Mouse (Mus musculus) neural tube, embryonic 15.5 days (tissue): ENCODE measurements around the gene Chchd3. TPM values are rescaled to one million over a fixed set of nuclear protein-coding genes. Genes with fewer than 3 reads are reported as not detected.

ENCODE experiments used
- ATAC-seq: fragments of 200-750 bp; cut with Nextera tagmentation; 2 replicates; pipeline ENCODE4 v1.8.0; 2017; ENCODE audit warnings: mild to moderate bottlenecking, moderate TSS enrichment, moderate library complexity; ENCODE audit not compliant: low FRiP score
- H3K27ac ChIP-seq: fragments of 300-500 bp; sonication (generic); replicated peaks from 2 replicates; pipeline ENCODE4 v1.5.1; 2015; ENCODE audit warnings: mild to moderate bottlenecking, inconsistent platforms
- H3K27me3 ChIP-seq: fragments of 300-500 bp; sonication (generic); replicated peaks from 2 replicates; pipeline ENCODE4 v1.6.1; 2015; ENCODE audit warnings: inconsistent platforms
- H3K36me3 ChIP-seq: fragments of 300-500 bp; sonication (generic); 2 replicates; pipeline ENCODE4 v1.6.1; 2015; ENCODE audit warnings: inconsistent platforms
- H3K4me1 ChIP-seq: fragments of 300-500 bp; sonication (generic); 2 replicates; pipeline ENCODE4 v1.6.1; 2015; ENCODE audit warnings: inconsistent platforms
- H3K4me2 ChIP-seq: fragments of 300-500 bp; sonication (generic); 2 replicates; pipeline ENCODE4 v1.6.1; 2015; ENCODE audit warnings: inconsistent platforms, mild to moderate bottlenecking, moderate library complexity
- H3K4me3 ChIP-seq: fragments of 300-500 bp; sonication (generic); replicated peaks from 2 replicates; pipeline ENCODE4 v1.5.1; 2015; ENCODE audit warnings: mild to moderate bottlenecking, inconsistent platforms
- H3K9ac ChIP-seq: fragments of 300-500 bp; sonication (generic); replicated peaks from 2 replicates; pipeline ENCODE4 v1.6.1; 2015; ENCODE audit warnings: mild to moderate bottlenecking, inconsistent platforms
- H3K9me3 ChIP-seq: fragments of 300-500 bp; sonication (generic); replicated peaks from 2 replicates; pipeline ENCODE4 v1.6.1; 2016; ENCODE audit warnings: inconsistent platforms
- WGBS: fragments of 180-500 bp; shearing (Covaris S2); methylation state at CpG from one replicate; pipeline ENCODE4 v1.1.7; 2015; ENCODE audit warnings: mixed read lengths; 5-methylcytosine and 5-hydroxymethylcytosine counted together
- polyA plus RNA-seq: library from polyadenylated mRNA; unstranded; fragments of >200 nt; fragmentation: Nextera tagmentation; extraction: Ambion mirVana; gene quantifications from 2 replicates; pipeline ENCODE4 v1.2.1, GENCODE M21; 2015

Chchd3 gene
- polyA plus RNA-seq, 1 experiment from 2014 or later: 104 TPM

GRCm38 (mm10) chr6:32848974-32849373 lies 211.1 kb downstream of the Chchd3 start:
- no peak overlapping the region for H3K4me2 ChIP-seq
- H3K4me3 ChIP-seq: no peak overlapping the region
- H3K9ac ChIP-seq: no peak overlapping the region
- no peak for ATAC-seq
- no peaks in the 10 kb centered on the region for H3K9me3 ChIP-seq
- no peaks in the 10 kb centered on the region for H3K36me3 ChIP-seq
- 90% methylated on average over 7 of the region's 7 CpGs for WGBS
- H3K27ac ChIP-seq: no peak overlapping the region
- no peaks in the 10 kb centered on the region for H3K27me3 ChIP-seq
- no peaks in the 10 kb centered on the region for H3K4me1 ChIP-seq

- Histone ChIP-seq H3K9ac (no peak overlapping the region), H3K4me2 (no peak overlapping the region), H3K4me1 (no peaks in the 10 kb centered on the region), H3K27me3 (no peaks in the 10 kb centered on the region), H3K4me3 (no peak overlapping the region), H3K9me3 (no peaks in the 10 kb centered on the region), H3K36me3 (no peaks in the 10 kb centered on the region), H3K27ac (no peak overlapping the region)
- no peak for ATAC-seq
- 32% methylated on average over 1 of the region's 1 CpGs for WGBS
Observed at GRCm38 (mm10) chr6:32845463-32845862, 214.6 kb downstream of the Chchd3 start.

GRCm38 (mm10) chr6:32837939-32838301 lies 222.1 kb downstream of the Chchd3 start:
- Histone ChIP-seq H3K9ac (no peak overlapping the region), H3K4me1 (peaks cover 13% of the 10 kb centered on the region), H3K9me3 (no peaks in the 10 kb centered on the region), H3K36me3 (no peaks in the 10 kb centered on the region), H3K27ac (peak overlapping the region; percentile 67), H3K4me3 (no peak overlapping the region), H3K27me3 (no peaks in the 10 kb centered on the region), H3K4me2 (no peak overlapping the region)
- WGBS: 64% methylated on average over 2 of the region's 2 CpGs
- no peak for ATAC-seq

GRCm38 (mm10) chr6:32837165-32837938 lies 222.7 kb downstream of the Chchd3 start:
- ATAC-seq: no peak
- H3K27ac ChIP-seq: peak overlapping the region; percentile 67
- H3K4me1 ChIP-seq: peaks cover 13% of the 10 kb centered on the region
- H3K36me3 ChIP-seq: no peaks in the 10 kb centered on the region
- H3K9me3 ChIP-seq: no peaks in the 10 kb centered on the region
- H3K27me3 ChIP-seq: no peaks in the 10 kb centered on the region
- WGBS: 73% methylated on average over 7 of the region's 7 CpGs
- no peak overlapping the region for H3K9ac ChIP-seq
- no peak overlapping the region for H3K4me3 ChIP-seq
- H3K4me2 ChIP-seq: no peak overlapping the region

- no peaks in the 10 kb centered on the region for H3K36me3 ChIP-seq
- no peak overlapping the region for H3K4me2 ChIP-seq
- no peak overlapping the region for H3K9ac ChIP-seq
- H3K4me3 ChIP-seq: no peak overlapping the region
- H3K27ac ChIP-seq: peak overlapping the region; percentile 41; the same call in 1 of the 2 replicates
- H3K4me1 ChIP-seq: peaks cover 13% of the 10 kb centered on the region
- no peaks in the 10 kb centered on the region for H3K27me3 ChIP-seq
- no peak; the same call in 1 of the 2 replicates for ATAC-seq
- 63% methylated on average over 12 of the region's 12 CpGs for WGBS
- H3K9me3 ChIP-seq: no peaks in the 10 kb centered on the region
Observed at GRCm38 (mm10) chr6:32823856-32824620, 236.0 kb downstream of the Chchd3 start.

GRCm38 (mm10) chr6:32818961-32819360 lies 241.1 kb downstream of the Chchd3 start:
- H3K4me3 ChIP-seq: no peak overlapping the region
- H3K4me2 ChIP-seq: no peak overlapping the region
- no peak overlapping the region; the same call in 1 of the 2 replicates for H3K27ac ChIP-seq
- ATAC-seq: no peak
- H3K4me1 ChIP-seq: peaks cover 11% of the 10 kb centered on the region
- H3K9ac ChIP-seq: no peak overlapping the region
- H3K36me3 ChIP-seq: no peaks in the 10 kb centered on the region
- no peaks in the 10 kb centered on the region for H3K9me3 ChIP-seq
- no peaks in the 10 kb centered on the region for H3K27me3 ChIP-seq
- 26% methylated on average over 4 of the region's 4 CpGs for WGBS

- Histone ChIP-seq H3K9ac (no peak overlapping the region), H3K27me3 (no peaks in the 10 kb centered on the region), H3K9me3 (no peaks in the 10 kb centered on the region), H3K27ac (no peak overlapping the region), H3K4me1 (no peaks in the 10 kb centered on the region), H3K4me3 (no peak overlapping the region), H3K36me3 (no peaks in the 10 kb centered on the region), H3K4me2 (no peak overlapping the region)
- no peak for ATAC-seq
- WGBS: 88% methylated on average over 1 of the region's 1 CpGs
Observed at GRCm38 (mm10) chr6:32808796-32809195, 251.3 kb downstream of the Chchd3 start.

GRCm38 (mm10) chr6:32807771-32808170 lies 252.3 kb downstream of the Chchd3 start:
- WGBS: 41% methylated on average over 4 of the region's 4 CpGs
- Histone ChIP-seq H3K27ac (no peak overlapping the region), H3K36me3 (no peaks in the 10 kb centered on the region), H3K4me2 (no peak overlapping the region), H3K4me3 (no peak overlapping the region), H3K9me3 (no peaks in the 10 kb centered on the region), H3K27me3 (no peaks in the 10 kb centered on the region), H3K4me1 (no peaks in the 10 kb centered on the region), H3K9ac (no peak overlapping the region)
- ATAC-seq: no peak

- Histone ChIP-seq H3K27me3 (no peaks in the 10 kb centered on the region), H3K4me2 (no peak overlapping the region), H3K9ac (no peak overlapping the region), H3K9me3 (no peaks in the 10 kb centered on the region), H3K4me3 (no peak overlapping the region), H3K27ac (no peak overlapping the region), H3K4me1 (no peaks in the 10 kb centered on the region), H3K36me3 (no peaks in the 10 kb centered on the region)
- WGBS: 98% methylated on average over 4 of the region's 4 CpGs
- no peak for ATAC-seq
Observed at GRCm38 (mm10) chr6:32803646-32804045, 256.4 kb downstream of the Chchd3 start.

GRCm38 (mm10) chr6:32801776-32802175 lies 258.3 kb downstream of the Chchd3 start:
- Histone ChIP-seq H3K9ac (no peak overlapping the region), H3K4me1 (peaks cover 2% of the 10 kb centered on the region), H3K27me3 (no peaks in the 10 kb centered on the region), H3K27ac (no peak overlapping the region), H3K9me3 (no peaks in the 10 kb centered on the region), H3K4me3 (no peak overlapping the region), H3K4me2 (no peak overlapping the region), H3K36me3 (no peaks in the 10 kb centered on the region)
- no peak for ATAC-seq
- 92% methylated on average over 6 of the region's 6 CpGs for WGBS

GRCm38 (mm10) chr6:32797525-32797924 lies 262.5 kb downstream of the Chchd3 start:
- H3K27me3 ChIP-seq: no peaks in the 10 kb centered on the region
- WGBS: 21% methylated on average over 4 of the region's 4 CpGs
- H3K27ac ChIP-seq: no peak overlapping the region
- H3K4me1 ChIP-seq: peaks cover 15% of the 10 kb centered on the region
- ATAC-seq: no peak
- H3K9ac ChIP-seq: no peak overlapping the region
- no peak overlapping the region for H3K4me3 ChIP-seq
- no peak overlapping the region for H3K4me2 ChIP-seq
- H3K36me3 ChIP-seq: no peaks in the 10 kb centered on the region
- no peaks in the 10 kb centered on the region for H3K9me3 ChIP-seq
